Mouse (Mus musculus) cerebellum, adult 2 months (tissue): ENCODE results near the gene Rassf4. TPM values are rescaled to one million over a fixed set of nuclear protein-coding genes. Genes with fewer than 3 reads are reported as not detected.
A peak's percentile ranks its signal among the peaks of the same experiment; 100 is the strongest.
"Not testable (repeated sequence)": the region's sequence is repeated elsewhere in the genome, so short reads cannot be mapped to it uniquely, and the experiment has no call there.

Experiments used
- DNase-seq, 2 experiments: peaks; one replicate each; pipeline ENCODE4 v3.0.0; 2021
- H3K27ac ChIP-seq: fragments of 200-500 bp; 2 replicates; pipeline ENCODE4 v1.5.1; 2012; ENCODE audit warnings: low read length, control low read depth, inconsistent platforms; ENCODE audit not compliant: insufficient read depth
- H3K27me3 ChIP-seq: fragments of 200-500 bp; 2 replicates; pipeline ENCODE4 v1.6.1; 2012; ENCODE audit warnings: inconsistent platforms, mild to moderate bottlenecking, low read length, moderate library complexity; ENCODE audit not compliant: control insufficient read depth, insufficient read depth
- H3K4me1 ChIP-seq: fragments of 200-500 bp; 2 replicates; pipeline ENCODE4 v1.6.1; 2011; ENCODE audit warnings: low read length; ENCODE audit not compliant: control insufficient read depth, insufficient read depth
- H3K4me3 ChIP-seq: fragments of 200-500 bp; replicated peaks from 2 replicates; pipeline ENCODE3; 2011; ENCODE audit warnings: mild to moderate bottlenecking, low read depth, low read length, control low read depth; ENCODE audit not compliant: insufficient read depth
- CTCF ChIP-seq: fragments of 200-500 bp; IDR thresholded peaks from 2 replicates; pipeline ENCODE4 v1.5.1; 2011; ENCODE audit warnings: low read depth, mild to moderate bottlenecking, control low read depth, low read length, moderate library complexity, borderline replicate concordance; ENCODE audit not compliant: insufficient read depth
- POLR2A ChIP-seq: fragments of 200-500 bp; IDR thresholded peaks from 2 replicates; pipeline ENCODE4 v1.6.1; 2011; ENCODE audit warnings: low read length, control low read depth, borderline replicate concordance; ENCODE audit not compliant: insufficient read depth
- WGBS: fragments of 180-500 bp; shearing (Covaris S2); methylation state at CpG from one replicate; pipeline ENCODE4 v1.1.7; 2018; 5-methylcytosine and 5-hydroxymethylcytosine counted together
- polyA plus RNA-seq: library from polyadenylated mRNA; depleted of rRNA; stranded (reverse); fragments of >200 nt; gene quantifications from 2 replicates; pipeline ENCODE4 v1.2.3, GENCODE M21; 2012

The Rassf4 gene
- polyA plus RNA-seq, 1 experiment = 12.9 TPM

- no peak for TF ChIP-seq CTCF
- no peak for TF ChIP-seq POLR2A
- no peak for DNase-seq
- Histone ChIP-seq H3K27ac (no peak overlapping the region), H3K27me3 (no peaks in the 10 kb centered on the region), H3K4me1 (no peaks in the 10 kb centered on the region), H3K4me3 (no peak overlapping the region)
- WGBS = 92% methylated on average over 17 of the region's 17 CpGs
Measured at GRCm38 (mm10) chr6:116633741-116634695, 39.7 kb downstream of the Rassf4 start.

GRCm38 (mm10) chr6:116632129-116632528 lies 41.6 kb downstream of the Rassf4 start:
- Histone ChIP-seq H3K27me3 (no peaks in the 10 kb centered on the region), H3K27ac (no peak overlapping the region), H3K4me1 (no peaks in the 10 kb centered on the region), H3K4me3 (no peak overlapping the region)
- WGBS = 60% methylated on average over 1 of the region's 1 CpGs
- DNase-seq = peak; percentile 60 to 63
- TF ChIP-seq POLR2A (no peak), CTCF (peak; percentile 59)

- TF ChIP-seq CTCF (no peak), POLR2A (no peak)
- no peak overlapping the region for H3K27ac ChIP-seq
- WGBS = 79% methylated on average over 10 of the region's 10 CpGs
- no peak overlapping the region for H3K4me3 ChIP-seq
- H3K4me1 ChIP-seq = no peaks in the 10 kb centered on the region
- no peak for DNase-seq
- H3K27me3 ChIP-seq = no peaks in the 10 kb centered on the region
Measured at GRCm38 (mm10) chr6:116629766-116630165, 44.0 kb downstream of the Rassf4 start.

GRCm38 (mm10) chr6:116628539-116629171 lies 45.1 kb downstream of the Rassf4 start, which contains the start of gene Zfp422:
Gene Zfp422 (minus strand): TSS chr6:116628999.
- no peaks in the 10 kb centered on the region for H3K4me1 ChIP-seq
- peak; percentile 78 to 80 for DNase-seq
- H3K27ac ChIP-seq = peak within 1 kb of the TSS; percentile 75
- WGBS = under 1% methylated on average over 55 of the region's 56 CpGs
- H3K4me3 ChIP-seq = peak within 1 kb of the TSS; percentile 89
- H3K27me3 ChIP-seq = no peaks in the 10 kb centered on the region
- TF ChIP-seq CTCF = no peak
- 0 out of 2 replicates have a peak, but pooled peaks have one; percentile 37 for TF ChIP-seq POLR2A

DNA sequence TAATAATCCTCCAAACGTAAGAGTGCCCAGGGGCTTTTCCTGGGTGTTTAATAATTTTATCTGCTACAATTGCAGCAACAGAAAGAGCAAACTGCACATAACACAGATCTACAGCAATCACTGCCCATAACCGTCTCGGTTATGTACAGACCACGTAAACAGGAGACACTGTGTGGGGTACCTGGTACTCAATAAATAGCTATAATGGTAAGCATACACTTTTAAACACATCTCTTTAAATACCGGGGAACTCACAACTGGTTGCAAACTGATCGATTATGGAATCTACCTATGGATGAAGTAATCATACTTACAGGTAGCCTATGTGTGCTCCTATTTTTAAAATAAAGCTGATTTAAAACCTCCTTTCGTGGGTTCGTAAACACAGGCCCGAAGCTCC lies 45.7 kb downstream of the Rassf4 start:
- no peaks in the 10 kb centered on the region for H3K27me3 ChIP-seq
- peak overlapping the region; percentile 89 for H3K4me3 ChIP-seq
- WGBS = 5% methylated on average over 9 of the region's 9 CpGs
- TF ChIP-seq CTCF (no peak), POLR2A (no peak)
- no peaks in the 10 kb centered on the region for H3K4me1 ChIP-seq
- DNase-seq = no peak
- H3K27ac ChIP-seq = peak overlapping the region; percentile 75; the same call in 1 of the 2 replicates

DNA sequence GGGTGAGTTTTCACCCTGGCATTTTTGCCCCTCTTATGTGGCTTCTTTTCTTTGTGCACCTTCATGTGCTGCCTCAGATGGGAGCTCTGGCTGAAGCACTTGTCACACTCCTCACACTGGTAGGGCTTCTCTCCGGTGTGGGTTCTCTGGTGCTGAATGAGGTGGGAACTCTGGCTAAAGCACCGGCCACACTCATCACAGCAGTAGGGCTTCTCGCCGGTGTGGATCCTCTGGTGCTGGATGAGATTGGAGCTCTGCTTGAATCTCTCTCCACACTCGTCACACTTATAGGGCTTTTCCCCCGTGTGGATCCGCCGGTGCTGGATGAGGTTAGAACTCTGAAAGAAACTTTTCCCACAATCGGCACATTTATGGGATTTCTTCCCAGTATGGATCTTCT lies 47.3 kb downstream of the Rassf4 start:
- 95% methylated on average over 9 of the region's 9 CpGs for WGBS
- not testable (repeated sequence) for H3K4me3 ChIP-seq, H3K27me3 ChIP-seq, H3K4me1 ChIP-seq, DNase-seq, H3K27ac ChIP-seq

GRCm38 (mm10) chr6:116621318-116622023 lies 52.3 kb downstream of the Rassf4 start:
- Histone ChIP-seq H3K4me1 (no peaks in the 10 kb centered on the region), H3K27me3 (no peaks in the 10 kb centered on the region), H3K27ac (no peak overlapping the region), H3K4me3 (no peak overlapping the region)
- WGBS = 55% methylated on average over 8 of the region's 8 CpGs
- DNase-seq = no peak
- TF ChIP-seq POLR2A = no peak
- TF ChIP-seq CTCF = no peak

DNA sequence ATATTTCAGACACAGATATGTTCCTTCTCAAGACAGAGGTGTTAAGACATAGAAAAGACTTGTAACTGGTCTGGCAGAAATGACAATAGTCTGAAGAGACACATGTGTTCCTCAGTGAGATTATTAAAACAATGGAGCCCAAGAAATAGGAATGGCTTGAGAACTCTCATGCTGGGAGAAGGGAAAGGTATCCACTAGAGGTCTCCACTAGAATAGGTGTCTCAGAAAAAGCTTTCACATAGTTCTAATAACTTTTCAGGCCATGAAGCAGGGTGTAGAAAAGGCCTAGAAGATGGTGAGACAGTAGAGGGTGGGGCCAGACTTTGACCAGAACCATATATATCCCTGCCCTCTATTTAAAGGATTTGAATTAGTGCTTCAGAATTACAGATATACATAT lies 55.7 kb downstream of the Rassf4 start:
- TF ChIP-seq POLR2A (no peak), CTCF (no peak)

More for the DNA sequence above, 55.7 kb downstream of the Rassf4 start:
- DNase-seq = no peak
- H3K27ac ChIP-seq = no peak overlapping the region
- H3K27me3 ChIP-seq = no peaks in the 10 kb centered on the region
- no peaks in the 10 kb centered on the region for H3K4me1 ChIP-seq
- no peak overlapping the region for H3K4me3 ChIP-seq
